Mouse (Mus musculus) G1E (cell line): ENCODE measurements at regions not wholly inside any gene's neighbourhood (a gene's known extent, or its start where the extent isn't known, plus 50 kb on each side); places are given as distances from the start of the nearest gene placed in this dataset.

Experiments used
- ATAC-seq: 2 replicates; pipeline ENCODE4 v1.8.0; 2016; ENCODE audit warnings: mild to moderate bottlenecking; ENCODE audit not compliant: insufficient number of reproducible peaks, poor library complexity, low FRiP score, severe bottlenecking; ENCODE audit errors: extremely low read depth
- DNase-seq: peaks from one replicate; pipeline ENCODE4 v3.0.0; 2012; ENCODE audit warnings: low spot score
- H3K27me3 ChIP-seq: 2 replicates; pipeline ENCODE4 v1.6.1; 2012; ENCODE audit warnings: mild to moderate bottlenecking, low read length, inconsistent platforms; ENCODE audit not compliant: insufficient read depth
- H3K36me3 ChIP-seq: replicated peaks from 2 replicates; pipeline ENCODE3; 2012; ENCODE audit warnings: mild to moderate bottlenecking, inconsistent platforms
- H3K4me1 ChIP-seq: 2 replicates; pipeline ENCODE4 v1.6.1; 2012; ENCODE audit warnings: low read depth, low read length, inconsistent platforms, mixed read lengths; ENCODE audit not compliant: insufficient read depth
- H3K4me3 ChIP-seq: 2 replicates; pipeline ENCODE4 v1.5.1; 2012; ENCODE audit warnings: low read depth, mild to moderate bottlenecking, inconsistent platforms, low read length, moderate library complexity, mixed read lengths
- H3K9me3 ChIP-seq: replicated peaks from 2 replicates; pipeline ENCODE4 v1.6.1; 2012; ENCODE audit warnings: inconsistent platforms
- CTCF ChIP-seq: IDR thresholded peaks from 2 replicates; pipeline ENCODE4 v1.5.1; 2012; ENCODE audit warnings: low read depth, low read length, inconsistent platforms, mixed read lengths
- GATA1 ChIP-seq: IDR thresholded peaks from 2 replicates; pipeline ENCODE4 v1.6.1; 2012; ENCODE audit warnings: borderline replicate concordance, low read length, inconsistent platforms, mixed read lengths
- GATA2 ChIP-seq: IDR thresholded peaks from 2 replicates; pipeline ENCODE4 v1.6.1; 2012; ENCODE audit warnings: low read depth, low read length, inconsistent platforms, borderline replicate concordance
- POLR2AphosphoS5 ChIP-seq: IDR thresholded peaks from 2 replicates; pipeline ENCODE4 v1.6.1; 2012; ENCODE audit warnings: low read depth, low read length, inconsistent platforms; ENCODE audit not compliant: insufficient replicate concordance
- TAL1 ChIP-seq: conservative IDR thresholded peaks from 2 replicates; pipeline ENCODE4 v1.6.1; 2012; ENCODE audit warnings: low read depth, low read length, inconsistent platforms, mixed read lengths

- no peak for TF ChIP-seq GATA2
- no peak for TF ChIP-seq CTCF
- no peak for ATAC-seq
- no peak for DNase-seq
- peaks cover 8% of the 10 kb centered on the region for H3K27me3 ChIP-seq
- no peaks in the 10 kb centered on the region for H3K36me3 ChIP-seq
- no peaks in the 10 kb centered on the region for H3K9me3 ChIP-seq
- H3K4me3 ChIP-seq = no peak overlapping the region
- no peaks in the 10 kb centered on the region for H3K4me1 ChIP-seq
Observed at GRCm38 (mm10) chr13:44277952-44278351, 451.3 kb upstream of the Jarid2 start.

GRCm38 (mm10) chr13:44279036-44279435, 450.2 kb upstream of the Jarid2 start:
- DNase-seq (no peak), ATAC-seq (no peak)
- TF ChIP-seq GATA1 (no peak), POLR2AphosphoS5 (no peak), GATA2 (no peak), CTCF (no peak), TAL1 (no peak)
- Histone ChIP-seq H3K4me1 (no peaks in the 10 kb centered on the region), H3K9me3 (no peaks in the 10 kb centered on the region), H3K36me3 (no peaks in the 10 kb centered on the region), H3K4me3 (no peak overlapping the region), H3K27me3 (peaks cover 8% of the 10 kb centered on the region)

GRCm38 (mm10) chr13:44280296-44280695, 449.0 kb upstream of the Jarid2 start:
- Histone ChIP-seq H3K4me1 (no peaks in the 10 kb centered on the region), H3K4me3 (no peak overlapping the region), H3K36me3 (no peaks in the 10 kb centered on the region), H3K27me3 (peaks cover 8% of the 10 kb centered on the region), H3K9me3 (no peaks in the 10 kb centered on the region)
- ATAC-seq (no peak), DNase-seq (no peak)
- TF ChIP-seq TAL1 = no peak

DNA sequence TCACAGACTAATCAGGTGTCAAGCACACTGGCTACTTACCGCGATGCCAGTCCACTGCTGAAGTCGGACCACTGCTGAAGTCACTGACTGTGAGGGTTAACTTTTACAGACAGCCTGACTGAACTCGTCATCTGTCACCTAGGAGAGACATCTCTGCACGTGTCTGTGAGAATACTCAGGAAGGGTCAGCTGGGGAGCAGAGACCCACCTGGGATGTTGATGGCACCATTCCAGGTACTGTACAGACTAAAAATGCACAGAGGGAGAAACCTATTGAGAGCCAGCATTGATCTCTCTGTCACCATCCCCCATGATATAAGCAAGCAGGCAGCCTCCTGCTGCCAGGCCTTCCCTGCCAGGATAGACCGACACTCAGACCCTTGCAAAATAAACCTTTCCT, 447.5 kb upstream of the Jarid2 start:
- DNase-seq (no peak), ATAC-seq (no peak)
- H3K27me3 ChIP-seq = peaks cover 5% of the 10 kb centered on the region
- H3K4me1 ChIP-seq = no peaks in the 10 kb centered on the region
- no peak overlapping the region for H3K4me3 ChIP-seq
- no peaks in the 10 kb centered on the region for H3K36me3 ChIP-seq
- TF ChIP-seq POLR2AphosphoS5 = no peak
- no peak for TF ChIP-seq CTCF
- TF ChIP-seq TAL1 = no peak
- no peak for TF ChIP-seq GATA1
- TF ChIP-seq GATA2 = no peak
- H3K9me3 ChIP-seq = no peaks in the 10 kb centered on the region

DNA sequence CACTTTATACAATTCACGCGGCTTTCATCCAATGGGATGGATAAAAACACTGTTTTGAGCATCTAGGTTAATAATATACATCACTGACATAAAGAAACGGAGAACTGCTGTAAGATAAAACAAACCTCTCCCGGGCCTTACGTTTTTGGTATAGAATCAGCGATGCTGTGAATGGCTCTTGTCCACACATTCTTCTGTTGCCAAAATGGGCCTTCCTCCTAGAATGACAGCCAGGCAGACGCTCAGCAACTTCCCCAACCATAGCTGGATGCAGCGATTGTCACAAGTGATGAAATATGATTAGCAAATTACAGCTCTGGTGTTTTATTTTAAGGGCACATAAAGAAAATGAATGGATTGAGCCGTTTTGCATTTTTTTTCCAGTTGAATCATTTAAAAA, 447.0 kb upstream of the Jarid2 start:
- H3K4me3 ChIP-seq = no peak overlapping the region
- no peaks in the 10 kb centered on the region for H3K9me3 ChIP-seq
- peaks cover 6% of the 10 kb centered on the region for H3K27me3 ChIP-seq
- no peaks in the 10 kb centered on the region for H3K4me1 ChIP-seq
- TF ChIP-seq TAL1 (no peak), GATA1 (no peak), CTCF (no peak)
- H3K36me3 ChIP-seq = no peaks in the 10 kb centered on the region
- ATAC-seq (no peak), DNase-seq (no peak)

DNA sequence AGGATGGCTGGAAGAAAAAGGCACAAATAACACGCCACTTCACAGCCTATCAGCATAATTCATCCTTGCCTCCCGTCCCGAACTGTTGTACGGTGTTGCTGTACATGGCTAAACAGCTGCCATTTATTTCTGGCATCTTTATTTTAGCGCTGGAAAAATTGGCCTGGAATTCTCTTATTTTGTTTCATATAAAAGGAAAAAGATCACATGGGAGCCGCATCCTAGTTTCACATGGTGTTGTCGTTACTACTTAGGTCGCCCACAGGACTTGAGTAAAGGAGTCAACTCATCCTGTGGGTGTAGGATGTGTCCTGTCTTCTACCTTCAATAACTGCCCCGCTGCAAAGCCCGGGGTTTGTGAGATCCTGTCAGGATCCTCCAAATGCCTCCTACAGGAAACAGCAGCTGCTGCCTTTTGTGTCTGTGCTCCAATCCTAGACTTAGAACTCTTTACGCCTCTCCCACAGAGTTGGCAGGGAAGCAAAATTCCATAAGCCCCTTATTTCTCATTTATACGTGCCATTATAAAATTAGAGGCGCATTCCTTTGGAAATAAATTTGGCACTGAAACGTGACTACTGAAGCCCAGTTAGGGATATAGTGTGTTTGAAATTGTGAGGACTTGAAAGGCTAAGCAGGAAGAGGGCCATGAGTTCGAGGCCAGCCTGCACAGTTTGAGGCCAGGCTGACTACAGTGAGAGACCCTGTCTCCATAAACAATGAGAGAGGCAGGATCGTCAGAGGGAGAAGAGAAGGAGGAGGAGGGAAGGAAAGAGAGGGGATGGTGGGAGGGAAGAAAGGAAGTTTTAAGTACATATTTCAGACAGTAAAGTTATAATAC, 446.3 kb upstream of the Jarid2 start:
- no peak overlapping the region for H3K4me3 ChIP-seq
- no peaks in the 10 kb centered on the region for H3K36me3 ChIP-seq
- no peak for ATAC-seq
- H3K4me1 ChIP-seq = no peaks in the 10 kb centered on the region
- H3K27me3 ChIP-seq = peaks cover 7% of the 10 kb centered on the region
- H3K9me3 ChIP-seq = no peaks in the 10 kb centered on the region
- no peak for DNase-seq
- no peak for TF ChIP-seq POLR2AphosphoS5

GRCm38 (mm10) chr13:44285881-44286280, 443.4 kb upstream of the Jarid2 start:
- Histone ChIP-seq H3K4me1 (no peaks in the 10 kb centered on the region), H3K4me3 (no peak overlapping the region), H3K9me3 (peaks cover 7% of the 10 kb centered on the region), H3K27me3 (peaks cover 2% of the 10 kb centered on the region; the same call in 1 of the 2 replicates), H3K36me3 (no peaks in the 10 kb centered on the region)
- TF ChIP-seq GATA2 (no peak), GATA1 (no peak), POLR2AphosphoS5 (no peak), TAL1 (no peak), CTCF (no peak)
- no peak for ATAC-seq
- no peak for DNase-seq
